Mouse (Mus musculus): ENCODE measurements around the gene Btbd9.

Btbd9 gene

DNA sequence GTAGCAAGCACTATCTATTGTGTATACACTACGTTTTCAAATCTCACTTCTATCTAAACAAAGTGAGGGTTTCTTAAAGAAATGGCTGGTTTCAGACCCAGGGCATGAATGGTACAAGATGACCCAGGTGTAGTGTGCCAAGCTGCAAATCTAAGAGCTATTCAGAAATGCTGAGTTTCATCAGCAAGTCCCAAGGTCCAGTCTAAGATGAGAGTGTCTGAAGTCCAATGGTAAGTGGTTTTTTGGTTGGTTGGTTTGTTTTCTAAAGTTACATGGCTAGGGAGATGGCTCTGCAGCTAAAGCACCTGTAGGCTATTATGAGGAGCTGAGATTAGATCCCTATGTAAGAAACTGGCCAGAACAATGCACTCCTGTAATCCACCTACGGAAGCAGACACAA is 246.8 kb downstream of the Btbd9 start:
- no peak for DNase-seq

DNA sequence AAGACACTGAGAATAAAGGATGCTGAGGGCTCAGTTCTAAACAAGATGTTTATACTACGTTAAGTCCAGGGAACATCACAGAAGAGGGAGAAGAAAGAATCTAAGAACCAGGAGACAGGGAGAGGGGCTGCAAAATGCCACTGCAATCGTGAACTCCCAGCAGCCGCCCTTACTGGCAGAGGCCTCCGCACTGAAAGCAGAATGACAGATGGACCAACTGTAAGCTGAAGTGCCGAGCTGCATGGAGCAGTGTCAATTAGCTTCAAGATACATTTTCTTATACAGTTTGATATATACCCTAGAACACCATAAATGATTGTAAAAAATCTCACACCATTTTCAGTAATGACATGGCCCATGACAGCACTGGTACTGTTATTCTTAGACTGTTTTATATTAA is 247.4 kb downstream of the Btbd9 start:
- DNase-seq: no peak

DNA sequence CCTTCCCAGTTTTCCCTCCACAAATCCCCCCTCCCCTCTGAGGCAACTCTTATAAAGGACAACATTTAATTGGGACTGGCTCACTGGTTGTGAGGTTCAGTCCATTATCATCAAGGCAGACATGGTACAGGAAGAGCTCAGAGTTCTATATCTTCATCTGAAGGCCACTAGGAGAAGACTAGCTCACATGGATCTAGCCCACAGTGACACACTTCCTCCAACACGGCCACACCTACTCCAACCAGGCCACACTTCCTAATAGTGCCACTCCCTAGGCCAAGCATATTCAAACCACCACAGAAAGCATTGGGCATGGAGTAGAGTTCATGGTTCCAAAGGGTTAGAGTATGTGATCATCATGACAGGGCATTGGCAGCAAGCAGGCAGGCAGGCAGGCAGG is 249.4 kb downstream of the Btbd9 start:
- DNase-seq: no peak

DNA sequence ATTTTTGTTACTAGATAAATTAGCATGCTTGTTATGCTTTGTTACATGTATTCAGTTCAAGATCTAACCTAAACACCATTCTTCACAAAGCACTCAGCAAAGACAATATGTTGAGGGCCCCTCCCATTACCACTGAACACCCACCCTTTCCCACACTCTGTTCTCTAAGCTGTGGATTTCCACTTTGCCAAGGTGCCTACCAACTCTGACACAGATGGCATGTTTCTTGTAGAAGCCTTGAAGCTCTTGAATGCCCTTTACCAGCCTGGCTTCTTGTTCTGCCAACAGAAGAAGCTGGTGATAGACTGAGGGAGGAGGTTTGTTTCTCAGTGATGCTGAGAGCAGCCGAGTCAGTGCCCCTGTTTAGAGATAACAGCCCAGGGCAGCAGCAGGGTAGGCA is 256.0 kb downstream of the Btbd9 start:
- DNase-seq: no peak

DNA sequence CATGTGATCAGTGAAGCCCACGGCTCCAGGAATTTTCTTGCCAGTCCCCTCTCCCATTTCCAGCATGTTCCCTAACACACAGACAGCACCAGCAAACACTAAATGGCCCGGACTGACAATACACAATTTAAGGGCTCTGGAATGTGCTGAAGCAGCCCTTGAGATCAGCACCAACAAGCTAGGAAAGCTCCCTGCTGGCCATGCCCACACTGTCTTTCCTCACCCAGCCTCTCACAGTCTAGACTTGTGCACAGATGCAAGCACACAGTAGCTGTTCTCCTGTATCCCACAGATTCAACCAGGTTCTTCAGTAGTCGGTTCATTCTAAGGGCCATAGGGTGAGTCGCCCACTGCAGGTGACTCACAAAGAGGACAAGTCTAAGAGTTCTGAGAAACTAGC is 263.6 kb downstream of the Btbd9 start:
- DNase-seq: no peak

DNA sequence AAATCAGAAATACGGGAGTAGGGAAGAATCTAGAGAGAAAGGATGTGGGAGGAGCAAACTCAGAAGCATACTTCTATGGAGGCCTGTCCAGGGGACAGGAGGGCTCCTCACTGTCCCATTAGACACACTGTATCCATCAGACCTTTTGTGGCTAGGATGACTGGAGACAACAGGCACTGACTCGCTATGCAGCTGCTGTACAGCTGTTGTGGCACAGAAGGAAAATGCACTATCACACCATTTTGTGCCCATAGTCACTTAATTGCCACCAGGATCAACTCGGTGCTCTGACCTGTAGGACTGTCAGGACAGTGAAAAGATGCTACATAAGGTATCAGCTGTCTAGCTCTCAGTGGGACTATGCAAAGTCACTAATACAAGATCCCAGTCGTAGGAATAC is 266.7 kb downstream of the Btbd9 start:
- no peak for DNase-seq

DNA sequence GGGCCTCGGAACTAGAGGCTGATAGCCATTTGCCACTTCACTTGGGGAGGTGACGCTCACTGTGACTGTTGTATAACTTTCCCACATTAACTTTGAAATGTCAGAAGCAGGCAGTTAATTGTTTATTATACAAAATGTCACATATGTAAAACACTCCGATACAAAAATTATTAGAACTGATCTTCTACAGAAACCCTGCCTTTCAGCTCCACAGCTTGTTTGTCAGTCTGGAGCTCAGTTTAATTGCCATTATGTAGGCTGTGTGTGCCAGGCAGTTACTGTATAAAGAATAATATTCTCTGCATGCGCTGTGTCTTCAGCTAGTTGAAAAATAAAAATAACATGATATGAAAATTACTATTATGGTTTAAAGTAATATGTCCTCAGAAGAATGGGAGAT is 267.4 kb downstream of the Btbd9 start:
- DNase-seq: no peak

DNA sequence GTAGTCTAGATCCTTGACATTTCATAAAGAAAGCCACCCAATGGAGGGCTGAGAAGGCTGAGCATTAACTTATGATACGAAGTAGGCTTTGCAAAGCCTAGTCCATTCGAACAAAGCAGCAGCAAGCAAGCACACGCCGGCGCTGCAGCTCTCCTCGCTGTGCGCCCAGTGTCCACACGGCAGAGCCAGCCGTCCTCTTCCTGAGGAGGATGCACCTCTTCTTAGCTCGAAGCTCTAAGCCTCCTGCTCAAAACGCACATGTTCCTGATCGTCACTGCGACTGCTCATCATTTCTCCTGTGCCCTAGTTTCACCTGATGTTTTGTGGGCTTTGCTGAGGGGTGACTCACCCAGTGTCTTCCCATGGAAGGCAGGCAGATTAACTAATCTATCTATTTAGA is 268.0 kb downstream of the Btbd9 start:
- DNase-seq: no peak

DNA sequence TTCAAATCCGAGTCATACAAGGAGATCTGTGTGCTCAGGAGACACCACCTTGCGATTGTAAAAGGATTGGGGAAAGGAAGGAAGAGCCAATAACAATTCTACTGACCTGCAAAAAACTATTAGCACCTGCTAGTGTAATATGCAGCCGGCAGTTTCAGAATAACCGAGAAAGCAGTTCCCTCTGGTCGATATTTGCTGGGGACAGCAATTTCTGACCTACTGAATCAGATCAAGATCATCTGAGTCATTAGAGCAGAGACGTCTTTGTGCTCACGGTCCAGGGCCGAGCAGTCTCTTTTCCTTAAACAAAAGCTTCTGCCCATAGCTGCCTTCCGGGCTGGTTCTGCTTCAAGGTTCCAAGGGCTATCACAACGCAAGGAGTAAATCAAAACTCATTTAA is 269.1 kb downstream of the Btbd9 start:
- no peak for DNase-seq

DNA sequence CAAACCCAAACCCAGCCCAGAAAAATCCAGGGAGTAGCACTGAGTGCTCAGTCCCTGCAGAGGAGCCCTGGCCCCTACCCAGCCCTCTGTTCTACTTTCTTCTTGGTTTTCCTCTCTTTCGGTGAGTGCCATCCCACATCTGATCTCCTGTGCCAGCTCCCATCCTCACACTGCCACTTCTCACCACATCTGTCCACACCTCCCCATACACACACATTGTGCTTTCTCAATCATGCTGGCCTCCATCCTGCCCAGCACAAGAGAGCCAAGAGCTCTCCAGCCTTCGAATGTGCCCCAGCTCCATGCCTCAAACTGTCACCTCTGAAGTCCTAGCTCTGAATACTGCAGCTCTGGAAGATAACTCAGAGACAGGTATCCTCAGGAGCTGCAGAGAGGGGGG is 271.5 kb downstream of the Btbd9 start:
- no peak for DNase-seq

DNA sequence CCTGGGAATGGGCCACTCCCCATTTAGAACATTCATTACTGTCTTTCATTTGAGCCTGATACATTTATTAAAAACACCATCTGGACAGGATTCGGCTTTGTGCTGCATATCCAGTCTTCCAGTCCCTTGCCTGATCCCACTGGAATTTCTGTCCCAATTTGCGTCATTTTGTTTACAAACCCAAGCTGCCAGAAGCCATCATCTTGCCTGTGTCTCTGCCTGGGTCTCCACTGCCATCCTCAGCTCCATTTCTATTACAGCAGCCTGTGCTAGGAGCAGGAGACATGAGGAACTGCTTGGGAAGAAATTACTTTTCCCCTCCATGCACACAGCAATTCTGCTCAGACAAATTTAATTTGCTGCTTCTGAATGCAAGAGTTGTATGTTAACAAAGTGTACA is 274.9 kb downstream of the Btbd9 start:
- peak; percentile 12 for DNase-seq

DNA sequence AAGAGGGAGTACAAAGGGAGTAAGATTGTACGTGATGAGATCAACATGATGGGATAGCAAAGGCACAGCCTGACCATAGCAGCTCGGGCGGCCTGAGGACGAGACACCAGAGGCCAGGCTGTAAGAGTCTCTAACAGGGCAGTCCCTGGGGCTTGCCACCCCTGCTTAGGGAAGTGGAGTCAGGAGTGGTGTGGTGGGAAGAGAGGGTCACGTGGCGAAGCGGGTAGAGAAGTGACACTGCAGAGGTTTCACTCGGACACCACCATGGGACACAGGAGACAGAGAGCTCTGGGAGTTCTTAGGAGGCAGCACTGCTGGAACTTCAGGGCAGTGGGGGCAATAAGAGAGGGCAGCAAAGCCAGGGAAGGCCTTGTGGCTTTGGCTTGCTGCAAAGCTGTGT is 278.9 kb downstream of the Btbd9 start:
- no peak for DNase-seq

DNA sequence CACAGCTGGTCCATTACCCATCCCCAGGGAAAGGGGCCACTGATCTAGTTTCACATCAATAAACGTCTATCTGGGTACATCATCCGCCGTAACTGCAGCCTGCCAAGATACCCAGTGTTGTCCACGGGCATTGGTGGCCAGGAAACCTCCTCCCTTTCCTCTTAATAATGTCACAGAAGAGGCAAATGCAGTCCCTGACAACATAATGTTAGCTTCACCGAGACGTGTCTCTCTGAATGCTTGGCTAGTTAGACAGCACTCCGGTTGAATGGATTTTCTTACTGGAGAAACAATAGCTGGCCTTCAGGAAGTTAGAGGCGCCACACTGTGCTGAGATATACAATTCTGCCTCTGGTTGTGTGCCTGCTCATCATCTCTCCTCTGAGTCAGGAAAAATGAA is 280.2 kb downstream of the Btbd9 start:
- no peak for DNase-seq

DNA sequence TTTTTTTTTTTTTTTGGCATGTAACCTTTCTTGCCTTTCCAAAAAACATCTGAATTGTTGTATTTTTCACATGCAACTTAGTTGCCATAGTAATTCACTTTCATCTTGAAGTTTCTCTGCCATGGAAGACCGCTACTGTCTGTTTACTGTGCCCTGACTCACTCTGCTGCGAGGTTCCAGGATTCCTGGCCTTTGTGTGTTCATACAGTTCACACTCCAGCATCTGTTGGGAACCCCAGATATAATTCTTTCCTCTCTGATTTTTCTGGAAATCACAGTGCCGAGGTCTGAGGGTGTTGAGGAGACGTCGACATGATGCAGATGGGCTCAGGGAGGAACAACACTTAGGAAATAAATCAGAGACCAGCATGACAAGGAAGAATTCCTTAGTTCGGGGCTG is 283.6 kb downstream of the Btbd9 start:
- DNase-seq: no peak

DNA sequence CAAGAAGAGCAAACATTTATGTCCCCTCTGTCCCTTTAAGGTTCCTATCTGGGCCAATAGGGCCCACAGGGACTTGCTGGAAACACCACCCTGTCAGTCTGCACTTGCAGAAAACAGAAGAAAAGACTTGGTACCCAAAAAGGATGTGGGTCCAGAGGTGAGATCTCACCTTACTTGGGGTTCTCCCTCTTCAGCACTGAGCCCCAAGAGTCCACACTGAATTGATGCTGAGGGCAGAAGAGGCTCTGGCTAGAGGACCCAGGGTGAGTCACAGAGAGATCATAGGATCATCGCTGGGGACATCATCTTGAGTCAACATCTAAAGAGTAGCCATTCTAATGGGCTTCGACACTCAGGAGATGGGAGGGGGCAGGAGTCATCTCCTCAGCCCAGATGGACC is 290.6 kb downstream of the Btbd9 start:
- DNase-seq: no peak

DNA sequence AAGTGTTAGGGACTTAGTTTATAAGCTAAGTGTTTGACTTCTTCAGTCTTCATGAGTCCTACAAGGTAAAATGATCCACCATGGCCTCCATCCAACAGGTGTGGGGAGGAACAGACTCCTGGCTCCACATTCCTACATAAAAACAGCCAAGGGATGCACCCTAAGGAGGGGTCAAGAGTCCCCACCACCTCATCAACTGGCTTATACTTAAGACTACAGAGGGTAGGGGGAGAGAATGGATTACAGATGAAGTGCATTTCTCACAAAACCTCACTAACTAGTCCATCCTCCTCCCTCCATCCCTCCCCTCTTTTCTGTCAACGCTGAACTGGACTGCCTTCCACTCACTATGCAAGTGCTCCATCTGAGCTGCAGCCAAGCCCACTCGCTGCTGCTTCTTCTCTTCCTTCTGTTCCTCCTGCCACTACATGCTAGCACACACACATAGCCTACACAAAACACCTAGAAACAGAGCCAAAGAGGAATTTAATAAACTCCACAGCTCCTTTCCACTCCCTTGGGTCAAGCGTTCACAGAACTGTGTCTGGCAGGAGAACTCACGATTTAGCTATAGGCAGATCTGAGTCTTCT is 292.7 kb downstream of the Btbd9 start:
- no peak for DNase-seq

DNA sequence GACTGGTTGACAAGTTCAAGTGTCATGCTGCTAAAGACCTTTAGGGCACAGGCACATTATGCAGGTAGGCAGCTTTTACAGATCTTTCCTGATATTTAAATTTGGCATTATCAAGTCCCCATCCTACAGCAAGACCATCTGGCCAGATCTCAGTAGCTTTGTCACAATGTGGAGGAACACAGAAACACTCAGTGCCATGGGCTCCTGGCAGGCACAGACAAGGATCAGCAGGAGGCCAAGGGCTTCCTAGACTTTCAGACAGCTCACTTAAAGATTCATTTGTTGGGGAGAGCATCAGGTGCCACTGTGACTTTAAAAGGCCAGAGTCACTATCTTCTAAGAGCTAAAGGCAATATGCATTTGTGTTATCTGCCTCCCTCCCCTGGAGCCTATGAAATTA is 293.3 kb downstream of the Btbd9 start:
- DNase-seq: peak; percentile 82

DNA sequence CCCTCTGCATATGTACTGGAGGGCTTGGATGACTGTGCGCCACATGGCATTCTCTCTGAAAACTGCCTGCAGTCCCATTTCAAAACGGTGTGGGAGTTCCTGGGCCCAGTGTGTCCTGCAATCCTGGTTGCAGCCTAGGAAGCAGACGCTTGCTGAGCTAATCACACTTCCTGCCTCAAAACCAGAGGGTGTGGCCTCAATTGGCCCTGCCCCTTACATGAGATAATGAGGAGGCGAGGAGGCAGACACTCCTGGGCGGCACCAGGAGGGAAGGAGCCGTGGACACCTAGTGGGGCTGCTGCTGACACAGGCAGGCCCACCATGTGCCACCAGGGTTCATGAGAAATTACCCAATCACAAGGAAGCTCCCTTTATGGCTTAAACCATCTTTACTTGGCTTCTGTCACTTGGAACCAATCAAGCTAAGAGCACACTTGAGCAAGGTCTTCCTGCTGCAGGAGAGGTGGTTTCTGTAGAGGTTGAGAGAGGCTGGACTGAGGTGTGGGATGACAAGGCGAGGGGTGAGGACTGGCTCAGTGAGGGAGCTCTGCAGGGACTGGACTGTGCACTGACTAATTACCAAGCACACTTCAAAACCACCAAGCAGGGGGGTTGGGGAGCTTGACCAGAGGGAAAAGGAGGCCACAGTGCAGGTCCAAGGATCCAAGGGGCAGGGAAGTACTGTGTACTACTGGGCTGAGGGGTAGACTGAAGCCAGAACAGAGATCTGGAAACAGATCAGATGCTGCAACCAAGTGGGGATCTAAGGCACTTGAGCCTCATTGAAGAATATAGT is 295.8 kb downstream of the Btbd9 start:
- no peak for DNase-seq

DNA sequence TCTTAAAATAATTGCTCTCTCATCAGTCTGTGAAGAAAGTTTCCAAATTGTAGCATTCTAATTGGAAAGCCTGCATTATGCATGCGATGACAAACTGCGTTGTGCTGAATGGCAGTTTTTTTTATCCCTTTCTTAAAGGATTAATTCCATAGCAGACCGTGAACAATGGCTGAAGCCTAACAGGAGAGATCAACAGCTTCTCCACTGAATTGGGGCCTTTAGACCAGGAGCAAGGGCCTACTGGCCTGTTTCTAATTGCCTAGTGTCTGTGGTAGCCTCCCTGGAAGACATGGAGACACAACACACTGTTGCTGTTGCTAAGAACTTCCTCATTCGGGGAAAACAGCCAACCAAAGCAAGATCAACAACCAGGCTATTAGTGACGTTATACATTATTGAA is 296.6 kb downstream of the Btbd9 start:
- no peak for DNase-seq

DNA sequence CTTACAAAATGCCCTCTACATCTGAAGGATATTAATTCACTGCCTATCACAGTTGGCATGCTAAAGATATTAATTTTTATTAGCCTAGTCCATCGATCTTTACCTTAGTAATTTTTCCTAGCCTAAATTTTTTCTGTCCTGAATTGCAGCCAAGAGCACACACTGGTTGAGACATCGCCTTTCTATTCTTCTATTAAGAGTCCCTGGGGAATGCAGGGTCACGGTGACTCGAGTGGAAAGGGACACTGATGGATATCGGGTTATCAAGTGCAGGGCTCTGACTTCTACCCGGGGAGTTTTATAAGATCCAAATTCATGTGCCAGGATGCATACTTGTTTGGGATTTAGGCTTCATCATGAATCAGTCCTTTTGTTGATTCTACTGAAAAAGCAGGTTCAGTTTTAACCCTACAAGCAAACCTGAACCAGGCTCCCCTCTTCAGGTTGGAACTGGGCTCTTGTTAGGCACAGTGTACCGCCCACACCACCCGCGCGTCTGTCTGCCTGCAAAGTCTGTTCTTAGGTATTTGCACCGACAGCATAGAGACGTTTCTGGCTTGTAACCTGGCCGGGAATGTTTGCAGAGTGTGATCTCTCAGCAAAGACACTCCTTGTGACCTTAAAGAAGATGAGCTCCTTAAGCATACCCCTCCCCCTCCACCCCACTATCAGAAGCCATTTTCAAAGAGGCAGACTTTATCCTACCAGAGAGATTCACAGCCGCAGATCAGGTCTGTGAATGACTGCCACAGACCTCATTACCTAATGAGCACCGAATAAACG is 297.5 kb downstream of the Btbd9 start:
- no peak for DNase-seq

DNA sequence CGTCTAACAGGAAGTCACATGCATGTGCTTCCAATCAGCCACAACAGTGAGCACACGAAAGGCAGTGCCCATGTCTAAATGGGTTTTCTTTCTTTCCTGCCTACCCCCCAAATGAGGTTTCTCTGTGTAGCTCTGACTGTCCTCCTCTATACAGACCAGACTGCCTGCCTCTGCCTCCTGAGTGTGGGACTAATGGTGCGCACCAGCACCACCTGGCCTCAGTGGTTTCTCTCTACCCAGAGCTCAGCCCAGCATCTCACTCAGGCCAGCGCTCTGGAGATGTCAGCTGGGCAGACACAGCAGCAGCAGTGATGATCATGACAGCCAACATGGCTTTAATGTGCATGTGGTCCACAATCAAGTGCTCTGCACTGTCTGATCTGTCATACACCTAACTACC is 299.8 kb downstream of the Btbd9 start:
- no peak for DNase-seq

DNA sequence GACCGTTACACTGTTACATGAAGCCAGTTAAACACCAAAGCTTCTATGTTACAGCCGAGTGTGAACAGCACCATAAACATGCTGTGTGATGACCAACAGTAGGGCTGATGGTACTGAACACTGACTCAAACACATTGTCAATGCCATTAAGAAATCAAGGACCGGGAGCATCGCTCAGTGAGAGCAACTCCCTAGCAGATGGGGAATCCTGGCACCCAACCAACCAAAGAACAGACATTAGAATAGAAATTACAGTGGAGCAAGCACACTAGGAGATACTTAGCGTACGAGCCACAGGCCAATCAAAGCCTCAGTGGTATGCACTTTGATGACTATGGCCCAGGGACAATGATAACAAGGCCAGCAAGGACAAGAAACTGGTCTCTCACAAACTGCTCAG is 303.5 kb downstream of the Btbd9 start:
- DNase-seq: peak; percentile 76

DNA sequence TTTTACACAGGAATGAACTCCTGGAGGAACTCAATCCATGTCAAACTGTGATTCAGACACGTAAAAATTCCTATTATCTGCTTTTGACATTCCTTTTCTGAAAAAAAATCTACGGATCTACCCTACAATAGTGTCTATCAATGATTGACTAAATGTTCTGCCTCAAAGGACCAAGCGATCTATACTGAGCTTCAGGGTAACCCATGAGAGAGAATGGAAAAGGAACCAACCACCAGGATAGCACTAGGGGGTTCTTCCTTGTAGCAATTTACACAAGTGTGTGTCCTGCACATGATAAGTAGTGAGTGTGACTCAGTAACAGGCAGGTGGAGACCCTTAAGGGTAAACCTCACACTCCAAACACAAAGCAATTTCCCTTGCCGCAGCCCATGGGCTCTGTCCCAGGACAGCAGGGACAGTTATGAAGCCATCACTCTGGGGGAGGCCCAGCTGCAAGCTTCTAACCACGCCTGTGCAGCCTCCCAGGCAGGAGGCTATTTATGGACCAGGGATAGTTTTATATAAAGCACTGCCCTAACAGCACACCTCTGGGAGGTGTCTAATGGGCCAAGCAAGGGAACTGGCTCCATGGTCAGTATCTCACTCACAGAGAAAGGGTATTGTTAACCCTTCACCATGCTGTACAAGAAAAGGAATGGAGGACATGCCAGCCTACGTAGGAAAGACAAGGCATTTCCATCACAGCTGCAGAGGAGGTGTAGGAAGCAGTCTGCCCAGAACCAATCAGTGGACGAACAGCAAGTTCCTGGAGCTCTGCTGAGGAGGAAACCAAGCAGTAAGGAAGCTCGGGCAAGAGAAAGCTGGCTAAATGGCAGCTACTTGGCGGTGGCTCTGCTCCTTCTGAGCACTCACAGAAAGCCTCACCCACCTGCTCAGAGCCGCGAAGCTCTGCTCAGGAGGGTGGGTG is 306.9 kb downstream of the Btbd9 start:
- DNase-seq: no peak

Measured in cerebellum, adult 9-11 months (tissue).